Mouse (Mus musculus): ENCODE data around the gene Polr2a. TPM values are rescaled to one million over a fixed set of nuclear protein-coding genes. Genes with fewer than 3 reads are reported as not detected.

Polr2a gene
- polyA plus RNA-seq, 1 experiment, result 16.5 TPM

DNA sequence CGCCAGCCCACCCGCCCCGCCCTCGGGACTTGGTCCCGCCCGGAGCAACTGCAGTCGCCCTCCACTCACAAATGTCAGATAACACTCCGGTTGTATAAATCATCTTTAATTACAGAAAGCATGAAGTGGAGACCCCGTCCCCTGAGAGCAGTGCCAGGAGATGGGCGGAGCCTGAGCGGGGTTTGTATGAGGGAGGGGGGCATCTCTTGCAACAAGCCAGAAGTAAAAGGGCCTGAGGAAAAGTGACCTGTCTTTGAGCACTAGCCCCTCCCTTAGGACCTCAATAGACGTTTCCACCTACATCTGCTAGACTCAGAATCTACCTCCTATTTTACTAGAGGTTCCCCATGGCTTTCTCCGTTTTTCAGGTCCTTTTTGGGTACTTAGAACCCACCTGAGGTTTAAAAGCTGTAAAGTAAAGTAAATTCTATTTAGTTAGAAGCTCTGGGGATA lies 37.6 kb upstream of the Polr2a start:
- Histone ChIP-seq H3K4me3 (ENCODE audit: insufficient read depth, low read depth, low read length) (peak overlapping the region; percentile 38), H3K27ac (replicated peaks; ENCODE audit: low read depth, low read length) (no peak overlapping the region), H3K4me1 (ENCODE audit: control insufficient read depth, insufficient read depth, insufficient read length, low read length) (peaks cover under 1% of the 10 kb centered on the region; the same call in 1 of the 2 replicates)

DNA sequence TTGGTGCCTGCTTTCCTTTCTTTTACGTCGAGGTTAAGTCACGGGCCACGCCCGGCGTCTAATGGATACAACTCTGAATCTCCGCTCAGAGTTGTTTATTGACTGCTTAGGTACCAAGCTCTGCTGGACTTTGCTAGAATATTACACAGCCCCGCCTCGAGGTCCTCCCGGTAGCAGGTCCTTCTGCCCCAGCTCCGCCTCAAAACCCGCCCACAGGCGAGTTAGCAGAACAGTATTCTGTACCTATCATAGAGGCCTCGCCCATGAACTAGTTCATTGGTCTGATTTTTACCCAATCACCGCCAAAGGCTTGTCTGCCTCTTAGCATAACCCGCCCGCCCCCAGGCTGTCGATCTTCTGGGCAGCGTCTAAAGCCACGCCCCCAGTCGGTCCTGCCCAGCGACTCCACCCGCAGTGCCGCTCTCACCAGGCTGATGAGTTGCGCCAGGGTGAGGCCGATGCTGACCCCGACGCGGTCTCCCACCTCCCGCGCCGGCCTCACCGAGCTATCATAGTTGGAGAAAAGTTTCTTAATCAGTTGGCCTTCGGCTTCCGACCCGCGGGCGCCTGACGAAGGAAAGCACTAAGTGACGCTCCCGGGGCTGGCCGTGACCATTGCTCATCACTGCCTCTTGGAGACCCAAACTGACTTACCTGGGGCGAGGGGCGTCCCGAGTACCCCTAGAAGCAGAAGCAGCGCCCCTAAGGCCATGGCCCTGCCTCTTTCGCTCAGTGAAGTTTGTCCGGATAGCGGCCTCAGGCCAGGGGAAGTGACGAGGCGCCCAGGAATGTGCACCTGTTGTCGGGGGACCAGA lies 36.9 kb upstream of the Polr2a start, which contains the start of gene Chrnb1:
Chrnb1 (minus strand) TSS at position 776 of the 815 bp plus-strand sequence.
- Histone ChIP-seq H3K27ac (replicated peaks; ENCODE audit: low read depth, low read length) (peak within 1 kb of the TSS; percentile 91), H3K4me1 (ENCODE audit: control insufficient read depth, insufficient read depth, insufficient read length, low read length) (no peaks in the 10 kb centered on the region; the same call in 1 of the 2 replicates), H3K4me3 (ENCODE audit: insufficient read depth, low read depth, low read length) (peak within 1 kb of the TSS; percentile 68)

DNA sequence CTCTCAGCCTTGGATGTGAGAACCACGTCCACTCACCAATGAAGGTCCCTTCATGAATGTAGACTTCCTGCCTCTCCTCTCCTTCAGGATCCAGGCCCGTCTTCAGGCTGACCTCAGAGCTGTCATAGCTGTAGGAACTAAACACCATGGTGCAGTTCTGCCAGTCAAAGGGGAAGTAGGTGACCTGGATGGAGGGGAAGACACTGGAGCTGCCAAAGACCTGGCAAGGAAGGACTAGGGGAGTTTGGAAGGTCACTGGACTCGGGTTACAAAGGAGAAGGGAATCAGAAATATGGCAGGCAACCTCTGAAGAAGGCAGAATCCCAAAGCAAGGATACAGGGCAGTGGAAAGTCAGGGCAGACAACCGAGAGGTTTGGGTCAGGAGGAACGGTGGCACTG lies 35.0 kb upstream of the Polr2a start:
- Histone ChIP-seq H3K4me1 (ENCODE audit: control insufficient read depth, insufficient read depth, insufficient read length, low read length) (no peaks in the 10 kb centered on the region), H3K27ac (replicated peaks; ENCODE audit: low read depth, low read length) (no peak overlapping the region), H3K4me3 (ENCODE audit: insufficient read depth, low read depth, low read length) (no peak overlapping the region)

DNA sequence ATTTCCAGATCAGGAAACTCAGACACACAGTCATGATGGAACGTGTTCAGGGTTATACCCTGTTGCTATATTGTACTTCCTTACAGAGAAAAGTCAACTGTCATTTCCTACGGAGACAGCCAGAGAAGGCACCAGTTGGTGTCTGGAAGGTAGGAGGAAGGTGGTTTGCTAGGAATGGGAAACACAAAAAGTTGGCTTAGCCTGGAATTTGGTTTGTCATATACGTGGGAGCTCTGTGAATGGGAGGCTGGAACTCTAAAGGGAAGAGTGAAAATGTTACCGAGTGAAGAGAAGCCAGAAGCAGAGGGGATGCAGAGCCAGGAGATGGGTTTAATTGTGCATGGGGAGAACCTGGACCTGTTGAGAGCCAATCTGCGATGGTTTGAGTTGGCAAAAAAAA lies 33.0 kb upstream of the Polr2a start:
- no peaks in the 10 kb centered on the region for H3K4me1 ChIP-seq (ENCODE audit: control insufficient read depth, insufficient read depth, insufficient read length, low read length)
- H3K27ac ChIP-seq (replicated peaks; ENCODE audit: low read depth, low read length), result no peak overlapping the region
- H3K4me3 ChIP-seq (ENCODE audit: insufficient read depth, low read depth, low read length), result no peak overlapping the region

DNA sequence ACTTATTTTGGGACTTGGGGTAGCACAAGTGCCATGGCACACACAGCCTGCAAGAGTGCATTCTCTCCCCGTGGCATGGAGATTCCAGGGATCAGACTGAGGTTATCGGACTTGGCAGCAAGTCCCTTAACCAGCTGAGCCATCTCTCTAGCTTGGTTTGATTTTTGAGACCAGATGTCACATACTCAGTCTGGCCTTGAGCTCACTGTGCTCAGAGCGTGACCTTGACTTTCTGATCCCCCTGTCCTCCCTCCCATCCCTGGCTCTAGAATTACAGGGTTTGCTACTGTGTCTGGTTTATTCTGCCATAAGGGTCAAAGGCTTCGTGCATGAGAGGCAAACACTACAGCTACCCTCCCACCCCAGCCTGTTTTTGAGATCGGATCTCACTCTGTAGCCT lies 31.0 kb upstream of the Polr2a start:
- H3K4me3 ChIP-seq (ENCODE audit: insufficient read depth, low read depth, low read length), result no peak overlapping the region
- no peak overlapping the region for H3K27ac ChIP-seq (replicated peaks; ENCODE audit: low read depth, low read length)
- H3K4me1 ChIP-seq (ENCODE audit: control insufficient read depth, insufficient read depth, insufficient read length, low read length), result 0 out of 2 replicates have a peak, but pooled peaks cover 3% of the 10 kb centered on the region

DNA sequence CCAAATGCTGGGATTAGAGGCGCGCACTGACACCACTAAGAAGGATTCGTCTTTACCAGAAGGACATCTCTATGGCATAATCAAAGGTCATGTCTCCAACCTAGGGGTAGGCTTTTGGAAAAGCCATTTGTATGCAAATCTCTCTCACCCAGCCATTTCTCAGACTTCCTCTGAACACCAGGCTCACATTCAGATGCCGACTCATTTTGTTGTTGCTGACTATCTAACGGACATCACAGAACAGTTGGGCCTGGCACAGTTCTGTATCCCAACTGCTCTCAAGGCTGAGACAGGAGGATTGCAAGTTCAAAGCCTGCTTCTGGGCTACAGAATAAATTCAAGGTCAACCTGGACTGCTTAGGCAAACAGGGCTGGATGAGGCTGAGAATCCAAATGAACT lies 28.9 kb upstream of the Polr2a start:
- Histone ChIP-seq H3K27ac (replicated peaks; ENCODE audit: low read depth, low read length) (no peak overlapping the region), H3K4me1 (ENCODE audit: control insufficient read depth, insufficient read depth, insufficient read length, low read length) (0 out of 2 replicates have a peak, but pooled peaks cover 3% of the 10 kb centered on the region), H3K4me3 (ENCODE audit: insufficient read depth, low read depth, low read length) (no peak overlapping the region)

DNA sequence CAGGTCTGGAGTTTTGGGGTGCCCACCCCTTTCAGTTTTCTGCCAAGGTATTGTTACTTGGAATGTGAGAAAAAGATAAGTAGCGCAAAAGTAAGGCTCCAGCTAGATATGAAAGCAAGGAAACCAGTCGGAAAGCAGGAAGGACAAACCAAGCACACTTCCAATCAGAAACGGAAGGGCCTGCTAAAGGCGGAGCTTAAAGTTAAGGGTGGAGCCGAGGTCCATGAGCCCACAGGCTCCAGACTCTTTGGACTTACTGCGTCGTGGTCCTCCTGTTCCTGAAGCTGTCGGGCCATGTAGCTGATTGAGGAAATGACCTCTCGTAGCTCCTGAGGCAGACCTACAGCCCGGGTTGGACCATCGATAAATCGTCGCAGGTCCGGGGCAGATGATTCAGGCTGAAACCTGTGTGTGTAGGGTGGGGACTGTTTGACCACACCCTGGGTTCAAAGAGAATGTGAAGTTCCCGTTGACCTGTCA lies 26.4 kb upstream of the Polr2a start:
- peak overlapping the region; percentile 36 for H3K27ac ChIP-seq (replicated peaks; ENCODE audit: low read depth, low read length)
- H3K4me3 ChIP-seq (ENCODE audit: insufficient read depth, low read depth, low read length), result peak overlapping the region; percentile 42
- 0 out of 2 replicates have a peak, but pooled peaks cover 3% of the 10 kb centered on the region for H3K4me1 ChIP-seq (ENCODE audit: control insufficient read depth, insufficient read depth, insufficient read length, low read length)

DNA sequence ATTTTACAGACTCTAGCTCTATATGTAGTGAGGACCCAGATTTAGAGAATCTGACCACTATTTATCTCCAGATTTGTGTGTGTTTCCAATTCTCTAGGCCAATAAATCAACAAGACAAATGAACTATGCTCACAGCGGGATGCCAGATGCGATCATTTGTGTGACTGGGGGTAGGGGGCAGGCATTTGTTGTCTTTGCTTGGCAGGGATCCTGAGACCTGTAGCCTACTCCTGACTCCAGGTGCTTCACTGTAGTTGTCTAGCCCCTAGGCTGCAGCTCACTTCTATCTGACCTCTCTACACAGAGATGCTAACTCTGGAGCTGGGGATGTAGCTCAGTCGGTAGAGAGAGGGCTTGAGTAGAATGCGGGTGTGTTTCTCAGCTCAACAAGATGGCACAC lies 23.4 kb upstream of the Polr2a start:
- H3K27ac ChIP-seq (replicated peaks; ENCODE audit: low read depth, low read length), result no peak overlapping the region
- no peak overlapping the region for H3K4me3 ChIP-seq (ENCODE audit: insufficient read depth, low read depth, low read length)
- H3K4me1 ChIP-seq (ENCODE audit: control insufficient read depth, insufficient read depth, insufficient read length, low read length), result 0 out of 2 replicates have a peak, but pooled peaks cover 3% of the 10 kb centered on the region

DNA sequence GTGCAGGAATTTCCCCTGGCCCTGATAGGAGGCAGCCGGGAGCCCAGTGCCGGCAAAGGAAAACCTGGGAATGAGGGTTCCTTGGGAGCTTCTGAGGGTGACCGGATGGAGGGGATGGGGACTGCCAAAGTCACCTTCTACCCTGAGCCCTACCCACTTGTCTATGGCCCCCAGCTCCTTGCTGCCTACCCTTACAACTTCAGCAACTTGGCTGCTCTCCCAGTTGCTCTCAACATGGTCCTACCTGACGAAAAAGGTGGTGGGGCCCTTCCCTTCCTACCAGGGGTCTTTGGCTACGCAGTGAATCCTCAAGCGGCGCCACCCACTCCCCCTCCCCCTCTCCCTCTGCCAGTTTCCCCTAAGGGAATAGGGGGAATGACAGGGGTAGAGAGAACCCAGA lies 20.5 kb upstream of the Polr2a start:
- no peak overlapping the region for H3K4me3 ChIP-seq (ENCODE audit: insufficient read depth, low read depth, low read length)
- H3K4me1 ChIP-seq (ENCODE audit: control insufficient read depth, insufficient read depth, insufficient read length, low read length), result no peaks in the 10 kb centered on the region
- H3K27ac ChIP-seq (replicated peaks; ENCODE audit: low read depth, low read length), result no peak overlapping the region

DNA sequence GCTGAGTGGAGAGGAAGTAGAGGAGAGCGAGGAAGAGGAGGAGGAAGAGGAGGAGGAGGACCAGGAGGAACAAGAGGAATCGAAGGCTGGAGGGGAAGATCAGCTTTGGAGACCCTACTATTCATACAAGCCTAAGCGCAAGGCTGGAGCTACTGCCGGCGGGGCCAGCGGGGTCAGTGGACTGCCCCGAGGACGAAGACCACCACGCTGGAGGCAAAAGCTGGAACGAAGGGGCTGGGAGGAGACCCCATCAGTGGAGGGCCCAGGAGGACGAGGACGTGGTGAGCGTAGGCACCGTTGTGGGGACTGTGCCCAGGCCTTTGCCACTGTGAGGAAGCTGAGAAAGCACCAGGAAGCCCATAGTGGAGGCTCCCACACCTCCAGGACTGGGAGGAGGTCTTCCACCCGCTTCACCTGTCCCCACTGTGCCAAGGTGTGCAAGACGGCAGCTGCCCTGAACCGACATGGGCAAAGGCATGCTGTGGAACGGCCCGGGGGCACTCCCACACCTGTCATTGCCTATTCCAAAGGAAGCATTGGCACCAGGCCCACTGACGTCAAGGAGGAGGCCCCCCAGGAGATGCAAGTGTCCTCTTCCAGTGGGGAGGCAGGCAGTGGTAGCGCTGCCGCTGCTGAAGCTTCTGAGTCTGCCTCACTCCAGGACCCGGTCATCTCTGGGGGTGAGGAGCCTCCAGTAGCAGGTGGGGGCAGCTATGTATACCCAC lies 20.0 kb upstream of the Polr2a start:
- no peak overlapping the region for H3K27ac ChIP-seq (replicated peaks; ENCODE audit: low read depth, low read length)
- no peaks in the 10 kb centered on the region for H3K4me1 ChIP-seq (ENCODE audit: control insufficient read depth, insufficient read depth, insufficient read length, low read length)
- H3K4me3 ChIP-seq (ENCODE audit: insufficient read depth, low read depth, low read length), result no peak overlapping the region

DNA sequence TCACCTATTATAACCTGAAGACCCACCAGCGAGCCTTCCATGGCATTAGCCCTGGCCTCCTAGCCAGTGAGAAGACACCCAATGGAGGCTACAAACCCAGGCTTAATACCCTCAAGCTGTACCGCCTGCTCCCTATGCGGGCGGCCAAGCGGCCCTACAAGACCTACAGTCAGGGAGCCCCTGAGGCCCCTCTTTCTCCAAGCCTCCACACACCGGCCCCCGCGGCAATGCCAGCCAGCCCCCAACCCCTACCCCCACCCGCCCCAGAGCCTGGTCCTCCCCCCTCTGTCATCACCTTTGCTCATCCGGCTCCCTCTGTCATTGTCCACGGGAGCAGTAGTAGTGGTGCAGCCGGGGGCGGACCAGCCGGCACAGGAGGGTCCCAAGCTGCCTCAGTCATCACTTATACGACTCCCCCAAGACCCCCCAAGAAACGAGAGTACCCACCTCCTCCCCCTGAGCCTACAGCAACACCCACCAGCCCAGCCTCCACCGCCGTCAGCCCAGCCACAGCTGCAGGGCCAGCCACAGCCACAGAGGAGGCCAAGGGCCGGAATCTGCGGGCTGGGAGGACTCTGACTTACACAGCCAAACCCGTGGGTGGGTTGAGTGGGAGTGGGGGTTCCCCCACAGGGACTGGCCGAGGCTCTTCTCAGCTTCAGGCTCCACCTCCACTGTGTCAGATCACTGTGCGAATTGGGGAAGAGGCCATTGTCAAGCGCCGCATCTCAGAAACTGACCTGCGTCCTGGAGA lies 19.2 kb upstream of the Polr2a start:
- no peak overlapping the region for H3K4me3 ChIP-seq (ENCODE audit: insufficient read depth, low read depth, low read length)
- H3K27ac ChIP-seq (replicated peaks; ENCODE audit: low read depth, low read length), result no peak overlapping the region
- no peaks in the 10 kb centered on the region for H3K4me1 ChIP-seq (ENCODE audit: control insufficient read depth, insufficient read depth, insufficient read length, low read length)

DNA sequence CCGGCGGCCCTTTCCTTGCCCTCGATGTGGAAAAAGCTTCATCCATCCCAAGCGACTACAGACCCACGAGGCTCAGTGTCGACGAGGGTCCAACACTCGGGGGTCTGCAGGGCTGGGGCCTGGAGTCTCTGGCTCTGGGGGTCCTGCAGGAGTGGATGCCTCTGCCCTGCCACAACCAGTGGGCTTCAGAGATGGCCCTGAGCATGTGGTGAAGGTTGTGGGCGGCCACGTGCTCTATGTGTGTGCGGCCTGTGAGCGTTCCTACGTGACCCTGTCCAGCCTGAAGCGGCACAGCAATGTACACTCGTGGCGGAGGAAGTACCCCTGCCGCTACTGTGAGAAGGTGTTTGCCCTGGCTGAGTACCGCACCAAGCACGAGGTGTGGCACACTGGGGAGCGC lies 18.1 kb upstream of the Polr2a start:
- H3K27ac ChIP-seq (replicated peaks; ENCODE audit: low read depth, low read length), result no peak overlapping the region
- H3K4me3 ChIP-seq (ENCODE audit: insufficient read depth, low read depth, low read length), result no peak overlapping the region
- H3K4me1 ChIP-seq (ENCODE audit: control insufficient read depth, insufficient read depth, insufficient read length, low read length), result no peaks in the 10 kb centered on the region

DNA sequence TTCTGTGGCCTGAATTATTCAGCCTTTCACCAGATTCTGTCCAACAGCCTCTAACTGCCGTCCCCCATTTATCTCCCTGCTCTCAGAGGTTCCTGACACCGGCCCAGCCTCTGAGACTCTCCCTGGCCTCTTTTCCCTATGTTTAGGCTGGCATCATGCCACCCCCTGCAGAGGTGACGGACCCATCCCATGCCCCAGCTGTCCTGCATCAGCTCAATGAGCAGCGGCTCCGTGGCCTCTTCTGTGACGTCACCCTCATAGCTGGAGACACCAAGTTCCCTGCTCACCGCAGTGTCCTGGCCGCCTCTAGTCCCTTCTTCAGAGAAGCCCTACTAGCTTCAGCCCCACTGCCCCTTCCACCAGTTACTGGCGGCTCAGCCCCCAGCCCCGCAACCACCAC lies 17.3 kb upstream of the Polr2a start:
- H3K4me3 ChIP-seq (ENCODE audit: insufficient read depth, low read depth, low read length), result no peak overlapping the region
- H3K4me1 ChIP-seq (ENCODE audit: control insufficient read depth, insufficient read depth, insufficient read length, low read length), result no peaks in the 10 kb centered on the region
- H3K27ac ChIP-seq (replicated peaks; ENCODE audit: low read depth, low read length), result no peak overlapping the region

DNA sequence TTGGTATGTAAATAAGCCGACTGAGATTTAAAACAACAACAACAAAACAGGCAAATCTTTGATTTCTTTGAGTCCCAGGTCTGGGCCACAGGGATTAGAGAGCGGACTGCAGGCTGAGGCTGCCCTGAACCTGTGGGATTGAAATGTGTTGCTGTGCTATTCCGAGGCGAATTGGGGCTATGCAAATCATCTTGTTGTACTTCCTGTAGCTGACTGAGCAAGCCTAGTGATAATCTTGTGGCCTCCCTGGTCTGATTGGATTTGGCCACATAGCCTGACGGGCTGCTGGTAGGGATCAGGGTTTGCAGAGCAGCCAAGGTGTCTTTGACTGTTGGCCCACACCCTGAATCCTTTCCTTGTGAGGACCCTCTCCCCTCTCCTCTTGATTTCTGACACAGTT lies 16.5 kb upstream of the Polr2a start:
- no peaks in the 10 kb centered on the region for H3K4me1 ChIP-seq (ENCODE audit: control insufficient read depth, insufficient read depth, insufficient read length, low read length)
- H3K27ac ChIP-seq (replicated peaks; ENCODE audit: low read depth, low read length), result no peak overlapping the region
- no peak overlapping the region for H3K4me3 ChIP-seq (ENCODE audit: insufficient read depth, low read depth, low read length)

DNA sequence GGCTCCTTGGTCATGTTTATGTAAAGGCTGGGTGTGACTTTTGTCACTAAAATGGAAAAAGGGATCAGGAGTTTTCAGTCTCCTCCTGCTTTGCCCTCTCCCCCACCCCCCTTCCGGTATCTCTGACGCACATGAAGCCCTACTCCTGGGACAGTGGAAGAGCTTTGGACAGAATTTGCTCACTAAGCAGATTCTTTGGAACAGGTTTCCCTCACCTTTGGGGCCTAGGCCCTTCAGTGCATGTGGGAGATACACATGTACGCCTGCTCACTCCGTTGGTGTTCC lies 9.1 kb upstream of the Polr2a start:
- peaks cover 14% of the 10 kb centered on the region for H3K4me1 ChIP-seq (ENCODE audit: control insufficient read depth, insufficient read depth, insufficient read length, low read length)
- peak overlapping the region; percentile 90 for H3K4me3 ChIP-seq (ENCODE audit: insufficient read depth, low read depth, low read length)
- H3K27ac ChIP-seq (replicated peaks; ENCODE audit: low read depth, low read length), result peak overlapping the region; percentile 77
